Mouse (Mus musculus): ENCODE data around the gene Map1lc3b.

DNA sequence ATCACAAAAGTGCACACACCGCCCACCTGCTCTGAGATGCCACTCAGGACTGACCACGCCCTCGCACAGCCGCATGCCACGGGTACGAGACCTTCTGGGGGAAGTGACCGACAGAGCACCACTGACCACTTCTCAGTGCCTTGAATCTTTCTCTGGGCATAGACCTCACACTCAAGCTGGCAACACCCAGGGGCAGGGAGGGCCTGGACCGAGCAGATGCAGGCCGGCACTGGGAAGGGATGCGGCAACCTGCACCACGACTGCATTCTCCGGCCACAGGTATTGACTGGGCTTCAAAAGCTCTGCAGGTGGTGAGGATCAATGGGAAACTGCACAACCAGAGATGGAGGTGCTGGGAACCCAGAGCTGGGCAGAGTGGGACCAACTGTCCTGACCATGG lies 12.2 kb downstream of the Map1lc3b start:
- TF ChIP-seq USF1 (IDR thresholded peaks at IDR 0.05; ENCODE audit: low read depth) (no peak), TCF12 (IDR thresholded peaks at IDR 0.05; ENCODE audit: insufficient read depth, poor library complexity, severe bottlenecking) (no peak), POLR2A (IDR thresholded peaks at IDR 0.05; ENCODE audit: insufficient read length, low read depth) (no peak), SRF (IDR thresholded peaks at IDR 0.05; ENCODE audit: control insufficient read depth, insufficient read length, low read depth) (no peak), CEBPB (IDR thresholded peaks at IDR 0.05; ENCODE audit: insufficient read depth, poor library complexity, severe bottlenecking) (no peak), POLR2AphosphoS2 (IDR thresholded peaks at IDR 0.05; ENCODE audit: insufficient read length, low read depth) (no peak), MYOG (IDR thresholded peaks at IDR 0.05; ENCODE audit: control insufficient read depth in 1 of 3, insufficient read depth in 1 of 3, insufficient read length in 2 of 3, low read depth in 2 of 3) (no peak), MAX (IDR thresholded peaks at IDR 0.05; ENCODE audit: low read depth) (no peak), E2F4 (IDR thresholded peaks at IDR 0.05; ENCODE audit: insufficient read depth) (no peak)
